Mouse (Mus musculus) bone marrow, adult 2 months (tissue): ENCODE measurements around the gene Mns1. TPM values are rescaled to one million over a fixed set of nuclear protein-coding genes. Genes with fewer than 3 reads are reported as not detected.

Experiments
- H3K27ac ChIP-seq: fragments of 200-500 bp; 2 replicates; pipeline ENCODE4 v1.5.1; 2012; ENCODE audit warnings: low read depth, mild to moderate bottlenecking, control low read depth, inconsistent platforms, low read length; ENCODE audit not compliant: control insufficient read depth, poor library complexity, insufficient read depth
- H3K4me1 ChIP-seq: fragments of 200-500 bp; 2 replicates; pipeline ENCODE4 v1.6.1; 2011; ENCODE audit warnings: low read length; ENCODE audit not compliant: control insufficient read depth, insufficient read depth
- H3K4me3 ChIP-seq: fragments of 200-500 bp; replicated peaks from 2 replicates; pipeline ENCODE3; 2011; ENCODE audit warnings: mild to moderate bottlenecking, low read depth, low read length, control low read depth; ENCODE audit not compliant: control insufficient read depth
- CTCF ChIP-seq: fragments of 200-500 bp; IDR thresholded peaks from 2 replicates; pipeline ENCODE4 v1.5.1; 2011; ENCODE audit warnings: low read length, control low read depth; ENCODE audit not compliant: control insufficient read depth, insufficient read depth
- POLR2A ChIP-seq: fragments of 200-500 bp; IDR thresholded peaks from 2 replicates; pipeline ENCODE4 v1.6.1; 2011; ENCODE audit warnings: low read depth, mild to moderate bottlenecking, control low read depth, low read length, borderline replicate concordance; ENCODE audit not compliant: control insufficient read depth
- WGBS: fragments of 180-500 bp; shearing (Covaris S2); methylation state at CpG from one replicate; pipeline ENCODE4 v1.1.7; 2018; 5-methylcytosine and 5-hydroxymethylcytosine counted together
- polyA plus RNA-seq: library from polyadenylated mRNA; stranded (reverse); fragments of >200 nt; gene quantifications from 2 replicates; pipeline ENCODE4 v1.2.4, GENCODE M21; 2011; ENCODE audit warnings: low replicate concordance; ENCODE audit not compliant: missing spikeins, insufficient read depth, insufficient read length

Mns1 gene
- polyA plus RNA-seq, 1 experiment = 66.3 TPM

GRCm38 (mm10) chr9:72420490-72420889 is 17.3 kb upstream of the Mns1 start:
- Histone ChIP-seq H3K4me1 (no peaks in the 10 kb centered on the region; the same call in 1 of the 2 replicates), H3K27ac (no peak overlapping the region), H3K4me3 (no peak overlapping the region)
- WGBS = 65% methylated on average over 3 of the region's 3 CpGs
- TF ChIP-seq POLR2A (no peak), CTCF (no peak)

GRCm38 (mm10) chr9:72422284-72422683 is 15.5 kb upstream of the Mns1 start:
- TF ChIP-seq CTCF (no peak), POLR2A (no peak)
- no peak overlapping the region for H3K4me3 ChIP-seq
- no peak overlapping the region for H3K27ac ChIP-seq
- no peaks in the 10 kb centered on the region; the same call in 1 of the 2 replicates for H3K4me1 ChIP-seq
- WGBS = 78% methylated on average over 11 of the region's 11 CpGs

DNA sequence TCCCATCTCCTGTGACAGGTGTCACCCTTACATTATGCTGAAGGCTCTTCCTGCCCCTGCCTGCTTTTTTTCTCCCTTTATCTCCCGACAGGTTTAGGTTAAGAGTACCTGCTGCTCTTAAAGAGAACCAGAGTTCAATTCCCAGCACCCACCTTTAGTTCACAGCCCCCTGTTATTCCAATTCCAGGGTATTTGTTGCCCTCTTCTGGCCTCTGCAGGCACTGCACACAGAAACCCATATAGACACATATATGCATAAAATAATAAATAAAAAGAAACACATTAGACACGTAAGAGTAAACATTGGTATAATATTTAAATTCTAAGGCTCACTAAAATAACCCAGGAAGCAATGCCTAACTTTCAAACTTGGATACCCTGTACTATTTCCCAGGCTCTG is 15.1 kb upstream of the Mns1 start:
- no peaks in the 10 kb centered on the region; the same call in 1 of the 2 replicates for H3K4me1 ChIP-seq
- no peak overlapping the region for H3K27ac ChIP-seq
- H3K4me3 ChIP-seq = no peak overlapping the region
- WGBS = 94% methylated on average over 2 of the region's 2 CpGs
- TF ChIP-seq POLR2A (no peak), CTCF (no peak)

DNA sequence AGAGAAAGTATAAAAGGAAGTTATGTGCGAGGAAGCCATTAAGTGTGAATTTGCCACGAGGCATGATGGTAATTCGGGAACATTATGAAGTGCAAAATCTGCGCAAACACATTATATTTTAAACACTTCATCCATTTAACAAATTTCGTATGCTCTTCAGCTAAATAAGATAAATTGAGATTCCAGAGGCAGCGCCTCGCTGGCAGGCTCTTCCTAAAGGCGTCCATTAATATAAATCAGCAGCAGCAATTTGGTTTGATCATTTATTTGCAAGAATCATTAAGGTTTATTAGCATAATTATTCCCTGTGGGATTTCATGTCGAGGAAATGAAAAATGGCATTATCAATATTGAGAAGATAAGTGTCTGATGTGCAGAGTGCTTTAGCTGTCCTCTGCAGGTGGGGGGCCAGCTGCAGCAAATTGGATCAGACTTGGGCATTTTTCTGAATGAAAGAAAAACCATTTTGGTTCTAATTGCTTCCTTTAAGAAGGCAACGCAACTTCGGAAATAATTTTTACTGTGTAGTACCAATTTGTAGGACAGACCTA is 12.4 kb upstream of the Mns1 start:
- H3K4me3 ChIP-seq = no peak overlapping the region
- TF ChIP-seq POLR2A = no peak
- no peak for TF ChIP-seq CTCF
- H3K27ac ChIP-seq = no peak overlapping the region
- no peaks in the 10 kb centered on the region; the same call in 1 of the 2 replicates for H3K4me1 ChIP-seq
- WGBS = 76% methylated on average over 11 of the region's 11 CpGs

GRCm38 (mm10) chr9:72427861-72428260 is 9.9 kb upstream of the Mns1 start:
- H3K27ac ChIP-seq = no peak overlapping the region
- TF ChIP-seq POLR2A (no peak), CTCF (no peak)
- 61% methylated on average over 4 of the region's 4 CpGs for WGBS
- H3K4me1 ChIP-seq = no peaks in the 10 kb centered on the region
- H3K4me3 ChIP-seq = no peak overlapping the region

- TF ChIP-seq POLR2A (no peak), CTCF (no peak)
- Histone ChIP-seq H3K4me3 (no peak overlapping the region), H3K27ac (no peak overlapping the region), H3K4me1 (no peaks in the 10 kb centered on the region; the same call in 1 of the 2 replicates)
- WGBS = 82% methylated on average over 9 of the region's 9 CpGs
Measured at GRCm38 (mm10) chr9:72434876-72435275, 2.9 kb upstream of the Mns1 start.

- TF ChIP-seq POLR2A = no peak
- no peak for TF ChIP-seq CTCF
- WGBS = 2% methylated on average over 9 of the region's 9 CpGs
- H3K27ac ChIP-seq = peak overlapping the region; percentile 66
- peaks cover 1% of the 10 kb centered on the region; the same call in 1 of the 2 replicates for H3K4me1 ChIP-seq
- H3K4me3 ChIP-seq = peak overlapping the region; percentile 85
Measured at GRCm38 (mm10) chr9:72438749-72439148, 938 bp downstream of the Mns1 start.

GRCm38 (mm10) chr9:72440358-72440757 is 2.5 kb downstream of the Mns1 start:
- peaks cover 1% of the 10 kb centered on the region; the same call in 1 of the 2 replicates for H3K4me1 ChIP-seq
- 61% methylated on average over 4 of the region's 4 CpGs for WGBS

More at GRCm38 (mm10) chr9:72440358-72440757, 2.5 kb downstream of the Mns1 start:
- no peak for TF ChIP-seq POLR2A
- no peak for TF ChIP-seq CTCF
- Histone ChIP-seq H3K27ac (no peak overlapping the region), H3K4me3 (peak overlapping the region; percentile 18)
